Mouse (Mus musculus) urinary bladder, postnatal 36 days (tissue): Measurements from ENCODE around the gene Spata31d1b.
A peak's percentile ranks its signal among the peaks of the same experiment; 100 is the strongest.
"Not testable (repeated sequence)": the region's sequence is repeated elsewhere in the genome, so short reads cannot be mapped to it uniquely, and the experiment has no call there.

ENCODE experiments used
- DNase-seq, 2 experiments: peaks; one replicate each; pipeline ENCODE4 v3.0.0; 2022; ENCODE audit warnings: low spot score in 2 of 2, mixed read lengths in 1 of 2

The Spata31d1b gene

GRCm38 (mm10) chr13:59711984-59712383, at the start of gene Spata31d1b:
Gene Spata31d1b, plus strand, starts transcription at chr13:59712284.
- DNase-seq: not testable (repeated sequence)

DNA sequence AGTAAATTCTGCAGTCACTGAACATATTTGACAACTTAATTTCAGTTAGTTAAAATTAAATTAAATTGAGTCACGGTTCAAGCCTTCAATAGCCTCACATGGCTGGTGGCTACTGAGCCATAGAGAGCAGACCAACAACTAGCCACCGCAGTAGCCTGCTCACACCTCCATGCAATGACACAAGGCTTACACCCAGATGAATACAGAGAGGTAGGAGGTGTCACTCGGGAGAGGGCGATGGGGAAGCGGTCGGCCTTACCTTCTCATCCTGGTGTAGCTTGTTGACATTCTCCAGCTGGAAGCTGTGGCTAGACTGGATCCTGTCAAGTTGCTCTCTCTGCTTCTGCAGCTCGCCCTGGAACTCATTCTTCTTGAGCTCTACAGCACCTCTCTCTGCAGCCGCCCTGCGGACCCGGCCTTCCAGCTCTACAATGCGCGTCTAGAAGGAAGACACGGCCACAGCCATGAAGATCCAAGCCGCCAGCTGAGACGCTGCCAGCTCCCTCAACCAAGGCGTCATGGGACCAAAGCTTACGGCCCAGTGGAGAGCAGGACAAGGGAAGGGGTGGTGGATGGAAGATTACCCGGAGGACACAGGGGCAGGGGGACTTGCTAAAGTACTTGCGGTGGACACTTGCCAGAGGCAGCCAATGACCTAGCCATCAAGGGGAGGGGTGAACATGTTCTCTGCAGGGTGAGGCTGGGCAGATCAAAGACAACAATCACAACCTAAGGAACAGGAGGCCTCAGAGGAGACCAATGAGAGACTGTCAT, 48.0 kb upstream of the Spata31d1b start:
- no peak for DNase-seq

DNA sequence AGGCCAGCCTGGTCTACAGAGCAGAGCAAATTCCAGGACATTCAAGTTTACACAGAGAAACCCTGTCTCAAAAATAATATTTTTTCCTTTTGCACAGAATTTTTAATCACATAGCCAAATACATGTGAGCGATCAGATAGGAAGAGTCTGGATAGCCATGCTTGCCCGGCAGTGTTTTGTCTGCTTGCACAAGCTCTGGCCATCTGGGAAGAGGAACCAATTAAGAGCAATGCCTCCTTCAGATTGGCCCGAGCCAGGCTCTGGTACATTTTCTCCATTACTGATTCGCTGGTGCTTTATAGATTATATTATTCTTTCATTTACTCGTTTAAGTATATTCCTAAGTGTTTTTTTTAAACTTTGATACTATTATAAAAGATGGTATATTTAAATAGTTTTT, 44.3 kb upstream of the Spata31d1b start:
- no peak for DNase-seq

GRCm38 (mm10) chr13:59668501-59669093, 43.5 kb upstream of the Spata31d1b start:
- DNase-seq: peak; percentile 45 to 47

DNA sequence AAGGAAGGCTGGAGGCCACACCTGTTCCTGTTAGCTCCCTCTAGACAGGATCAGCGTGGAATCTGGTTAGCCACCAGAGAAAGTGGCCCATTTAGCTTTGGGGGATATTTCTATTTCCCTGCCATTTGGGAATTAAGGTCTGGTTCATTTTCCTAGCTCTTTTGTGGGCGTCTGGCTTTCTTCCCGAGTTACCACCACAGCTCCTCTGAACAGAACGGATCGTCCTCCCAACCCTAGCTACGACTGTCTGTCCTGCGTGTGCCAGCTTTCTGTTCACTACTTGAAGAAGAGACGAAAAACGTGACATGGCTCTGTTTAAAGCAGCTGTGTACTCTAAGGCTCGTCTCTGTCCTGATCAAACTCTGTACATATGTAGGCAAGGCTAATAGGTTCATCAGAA, 42.1 kb upstream of the Spata31d1b start:
- DNase-seq: no peak

DNA sequence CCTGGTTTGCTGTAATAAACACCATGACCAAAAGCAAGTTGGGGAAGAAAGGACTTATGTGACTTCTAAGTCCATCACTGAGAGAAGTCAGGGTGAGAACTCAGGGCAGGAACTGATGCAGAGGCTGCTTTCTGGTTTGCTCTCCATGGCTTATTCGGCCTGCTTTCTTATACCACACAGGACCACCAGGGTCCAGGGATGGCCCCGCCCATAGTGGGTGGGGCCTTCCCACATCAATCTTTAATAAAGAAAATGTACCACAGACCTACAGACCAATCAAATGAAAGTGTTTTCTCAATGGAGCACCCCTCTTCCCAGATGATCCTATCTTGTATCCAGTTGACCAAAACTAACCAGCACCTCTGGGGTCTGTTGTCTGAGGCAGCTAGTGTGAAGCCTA, 40.6 kb upstream of the Spata31d1b start:
- no peak for DNase-seq

- no peak for DNase-seq
Observed at GRCm38 (mm10) chr13:59672248-59672647, 39.8 kb upstream of the Spata31d1b start.

- no peak for DNase-seq
Observed at GRCm38 (mm10) chr13:59673597-59673996, 38.5 kb upstream of the Spata31d1b start.

DNA sequence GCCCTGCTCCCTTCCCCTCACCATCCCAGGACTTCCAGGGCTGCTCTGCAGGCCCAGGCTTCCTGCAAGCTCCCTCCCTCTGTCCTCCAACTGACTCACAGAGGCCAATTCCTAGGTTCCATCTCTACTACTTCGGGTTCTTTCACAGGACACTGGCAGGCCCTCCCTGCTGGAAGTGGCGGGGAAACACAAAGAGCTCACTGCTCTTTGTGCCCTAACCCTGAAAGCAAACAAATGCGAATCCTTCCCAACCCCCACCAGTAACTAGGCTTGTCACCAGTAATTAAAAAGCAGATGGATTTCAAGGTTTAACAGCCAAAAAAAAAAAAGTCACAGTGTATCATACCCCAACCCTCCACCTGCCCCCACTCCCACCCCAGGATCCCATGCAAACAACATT, 37.9 kb upstream of the Spata31d1b start:
- no peak for DNase-seq

- no peak for DNase-seq
Observed at GRCm38 (mm10) chr13:59674761-59675150, 37.3 kb upstream of the Spata31d1b start.

- peak; percentile 43 to 51 for DNase-seq
Observed at GRCm38 (mm10) chr13:59675151-59676011, 36.7 kb upstream of the Spata31d1b start, which contains the start of gene Golm1. Gene Golm1, minus strand, starts transcription at chr13:59675811.

DNA sequence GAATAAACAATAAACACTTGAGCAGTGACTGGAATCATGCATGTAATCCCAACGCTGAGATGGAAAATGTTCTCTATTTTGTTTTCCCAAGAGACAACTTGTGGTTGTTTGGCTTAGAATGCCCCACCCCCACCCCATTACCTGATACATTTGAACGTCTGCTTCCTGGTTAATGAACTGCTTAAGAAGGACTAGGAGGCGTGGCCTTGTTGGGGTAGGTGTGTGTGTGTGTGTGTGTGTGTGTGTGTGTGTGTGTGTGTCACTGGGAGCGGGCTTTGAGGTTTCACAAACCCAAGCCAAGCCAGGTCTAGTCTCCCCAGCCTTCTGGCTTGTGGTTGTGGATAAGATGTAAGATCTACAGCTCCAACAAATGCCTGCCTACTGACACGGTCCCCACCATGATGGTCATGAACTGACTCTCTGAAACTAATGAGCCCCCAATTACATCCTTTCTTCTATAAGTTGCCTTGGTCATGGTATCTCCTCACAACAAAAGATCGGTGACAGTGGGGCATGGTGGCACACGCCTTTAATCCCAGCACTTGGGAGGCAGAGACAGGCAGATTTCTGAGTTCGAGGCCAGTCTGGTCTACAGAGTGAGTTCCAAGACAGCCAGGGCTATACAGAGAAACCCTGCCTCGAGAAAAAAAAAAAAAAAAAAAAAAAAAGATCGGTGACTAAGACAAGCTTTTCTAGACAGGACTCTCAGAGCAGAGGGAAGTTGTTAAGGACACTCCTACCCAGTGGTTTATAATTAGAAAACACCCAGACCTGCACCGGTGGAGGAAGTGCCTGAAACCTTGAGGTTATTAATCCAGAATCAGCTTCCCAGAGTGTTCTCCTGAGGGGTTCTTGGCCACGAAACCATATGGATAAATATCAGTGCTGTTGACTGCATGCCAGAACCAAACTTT, 35.5 kb upstream of the Spata31d1b start:
- DNase-seq: no peak

GRCm38 (mm10) chr13:59679306-59679705, 32.8 kb upstream of the Spata31d1b start:
- no peak for DNase-seq

GRCm38 (mm10) chr13:59679908-59680307, 32.2 kb upstream of the Spata31d1b start:
- DNase-seq: no peak

GRCm38 (mm10) chr13:59682629-59683028, 29.5 kb upstream of the Spata31d1b start:
- DNase-seq: no peak

DNA sequence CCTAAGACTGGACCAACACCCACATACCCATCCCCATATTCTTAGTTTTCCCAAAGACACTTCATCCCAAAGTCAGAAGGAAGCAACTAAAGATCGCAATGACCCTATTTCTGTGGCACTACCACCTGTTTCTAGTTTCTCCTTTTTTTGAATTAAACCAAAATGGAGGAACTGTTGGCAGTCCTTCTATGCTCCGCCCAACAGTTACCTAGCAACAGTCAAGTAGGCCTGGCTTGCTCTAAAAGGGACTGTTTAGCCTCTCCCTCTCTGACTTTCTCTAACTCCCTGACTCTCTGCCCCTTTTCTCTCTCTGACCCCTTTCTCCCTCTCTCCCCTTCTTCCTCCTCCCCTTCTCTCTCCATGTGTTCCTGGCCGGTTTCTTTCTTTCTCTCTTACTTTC, 26.8 kb upstream of the Spata31d1b start:
- DNase-seq: no peak

DNA sequence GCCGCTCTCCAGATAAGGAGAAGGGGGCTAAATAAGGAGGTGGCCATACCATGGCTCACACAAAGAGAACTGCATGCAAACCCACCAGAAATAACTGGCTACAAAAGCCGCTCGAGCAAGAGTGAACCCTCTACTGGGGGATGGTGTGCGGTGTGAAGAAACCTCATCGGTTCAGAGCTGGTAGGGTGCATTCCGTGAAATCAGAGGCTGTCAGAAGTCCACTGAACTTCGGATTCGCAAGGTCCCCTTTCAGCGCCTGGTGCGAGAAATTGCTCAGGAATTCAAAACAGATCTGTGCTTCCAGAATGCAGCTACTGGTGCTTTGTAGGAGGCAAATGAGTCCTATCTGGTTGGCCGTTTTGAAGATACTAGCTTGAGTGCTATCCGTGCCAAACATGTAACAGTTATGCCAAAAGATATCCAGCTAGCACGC, 23.7 kb upstream of the Spata31d1b start:
- no peak for DNase-seq

DNA sequence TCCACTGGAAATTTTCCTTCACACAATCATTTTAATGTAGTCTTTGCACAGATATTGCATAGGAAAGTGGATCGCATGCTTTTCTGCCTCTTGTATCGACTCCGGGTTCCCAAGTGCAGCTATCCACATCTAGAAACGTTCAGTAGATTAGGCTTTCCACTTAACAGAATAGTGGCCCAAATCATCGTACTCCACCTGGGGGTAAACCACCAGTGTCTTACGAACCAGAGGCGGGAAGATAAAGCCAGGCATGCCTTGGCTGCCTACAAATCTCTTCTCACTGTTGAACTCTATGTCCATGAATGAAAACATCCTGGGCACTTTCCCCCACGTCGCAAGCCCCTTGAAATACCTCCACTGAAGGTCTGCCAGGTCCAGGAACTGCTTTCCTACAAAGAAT, 22.8 kb upstream of the Spata31d1b start:
- no peak for DNase-seq

DNA sequence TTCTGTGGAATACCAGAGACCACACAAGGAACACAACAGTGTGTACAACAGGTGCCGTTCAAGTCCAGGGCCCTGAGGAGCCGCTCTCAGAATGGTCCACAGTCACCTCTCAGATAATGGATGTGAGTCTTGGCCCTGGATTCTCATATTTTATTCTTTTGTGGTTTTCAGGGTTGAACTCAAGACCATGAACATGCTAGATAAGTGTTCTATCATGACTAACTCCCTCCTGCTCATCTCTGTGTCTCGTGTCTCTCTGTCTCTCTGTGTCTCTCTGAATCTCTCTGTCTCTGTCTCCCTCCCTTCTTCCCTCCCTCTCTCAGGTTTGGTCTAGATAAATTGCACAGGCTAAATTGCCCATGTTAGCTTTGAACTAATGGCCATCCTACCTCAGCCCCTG, 22.2 kb upstream of the Spata31d1b start:
- DNase-seq: no peak

DNA sequence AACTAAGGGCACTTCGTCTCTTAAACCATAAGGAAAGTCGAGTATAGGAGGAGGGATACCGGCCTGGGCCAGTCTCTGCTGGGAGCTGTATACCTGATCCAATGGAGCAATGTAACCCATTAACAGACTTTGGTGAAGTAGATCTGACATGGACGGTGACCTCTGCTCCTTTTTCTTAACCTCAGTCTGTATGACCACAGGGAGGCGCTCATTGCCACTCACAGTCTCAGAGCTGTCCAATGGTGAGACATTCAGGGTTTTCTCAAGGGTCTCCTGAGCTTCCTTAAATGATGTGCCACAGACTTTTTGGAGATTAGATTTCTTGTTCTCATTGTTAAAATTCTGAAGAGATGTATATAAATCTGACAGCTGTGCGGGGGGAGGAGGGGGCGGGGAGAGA, 21.5 kb upstream of the Spata31d1b start:
- DNase-seq: no peak

GRCm38 (mm10) chr13:59691478-59691877, 20.6 kb upstream of the Spata31d1b start:
- DNase-seq: no peak
